Mouse (Mus musculus): ENCODE results near the gene Slc6a1.

- TF ChIP-seq CTCF (IDR thresholded peaks at IDR 0.05; ENCODE audit: extremely low read depth, insufficient read depth, insufficient read length, insufficient replicate concordance), result no peak
- no peak for TF ChIP-seq POLR2A (IDR thresholded peaks at IDR 0.05; ENCODE audit: low read depth, low read length)
Observed at GRCm38 (mm10) chr6:114362355-114362754, 79.9 kb downstream of the Slc6a1 start.

All from spleen, adult 2 months (tissue).